Mouse (Mus musculus) mouse embryonic stem cell (cell line): ENCODE measurements around the gene Wdr17.
"Not testable (repeated sequence)": the region's sequence is repeated elsewhere in the genome, so short reads cannot be mapped to it uniquely, and the experiment has no call there.

ENCODE experiments used
- in situ Hi-C, 2 experiments: fragments of 300-500 bp; cut with MboI; formaldehyde crosslinking; loops; 1 replicate in 1 of 2; 3 replicates in 1 of 2; pipeline ENCODE4 v1.14.3; 2019 to 2020; ENCODE audit warnings: low sequenced_read_pairs in 2 of 2, low pct_unique_long_range_greater_than_20kb in 1 of 2, mixed read lengths in 1 of 2; ENCODE audit not compliant: unreplicated experiment in 1 of 2

The Wdr17 gene

DNA sequence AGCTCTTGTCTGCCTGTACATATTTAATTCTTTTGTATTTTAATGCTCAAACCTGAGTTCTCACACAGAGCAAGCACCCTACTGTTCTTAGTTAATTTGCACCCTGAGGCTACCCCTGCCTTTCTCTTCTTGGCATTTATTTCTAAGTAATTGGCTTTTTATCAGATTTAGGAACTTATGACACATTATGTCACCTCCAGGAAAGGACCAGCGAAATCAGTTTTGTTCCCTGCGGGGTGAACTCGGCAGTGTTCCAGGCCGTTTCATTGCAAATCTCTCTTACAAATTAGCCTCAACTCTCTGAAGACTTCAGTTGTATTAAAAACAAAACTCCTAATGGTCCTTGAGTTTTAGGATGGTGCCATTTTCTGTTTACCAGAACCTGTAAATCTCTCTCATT is 248.3 kb downstream of the Wdr17 start:
- in situ Hi-C loops: no loop called here

DNA sequence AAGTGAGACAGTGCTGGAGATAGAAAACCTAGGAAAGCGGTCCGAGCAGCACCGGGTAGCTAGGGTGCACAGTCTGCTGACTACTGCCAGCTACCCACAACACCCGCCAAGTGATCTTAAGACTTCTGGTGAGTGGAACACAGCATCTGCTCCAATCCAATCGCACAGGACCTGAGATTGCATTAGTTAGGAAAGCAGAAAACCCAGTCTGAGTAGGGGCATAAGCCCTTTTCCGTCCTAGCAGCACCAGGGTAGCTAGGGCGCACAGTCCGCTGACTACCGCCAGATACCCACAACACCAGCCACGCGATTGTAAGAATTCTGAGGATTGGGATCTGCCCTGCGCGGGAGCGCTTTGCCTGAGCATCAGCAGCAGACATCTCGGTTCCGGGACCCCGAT is 270.3 kb downstream of the Wdr17 start:
- in situ Hi-C loops: not testable (repeated sequence)

DNA sequence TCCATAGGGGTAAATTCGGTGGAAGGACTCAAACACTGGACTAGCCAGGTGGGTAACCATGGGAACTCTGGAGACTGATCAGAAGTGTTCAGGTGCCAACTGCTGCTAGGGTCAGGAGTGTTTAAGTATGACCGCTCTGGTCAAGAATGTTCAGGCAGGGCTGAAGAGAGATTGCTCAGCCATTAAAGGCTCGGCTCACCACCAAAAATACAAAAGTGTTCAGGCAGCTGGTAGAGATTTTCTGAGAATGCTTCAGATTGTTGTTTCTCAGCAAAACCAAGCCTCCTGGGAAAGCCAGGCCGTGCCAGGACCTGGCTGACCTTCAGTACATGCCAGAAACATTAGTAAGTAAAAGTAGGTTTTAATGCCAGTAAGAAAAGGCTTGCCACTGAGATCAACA is 276.7 kb downstream of the Wdr17 start:
- in situ Hi-C loops: no loop called here

DNA sequence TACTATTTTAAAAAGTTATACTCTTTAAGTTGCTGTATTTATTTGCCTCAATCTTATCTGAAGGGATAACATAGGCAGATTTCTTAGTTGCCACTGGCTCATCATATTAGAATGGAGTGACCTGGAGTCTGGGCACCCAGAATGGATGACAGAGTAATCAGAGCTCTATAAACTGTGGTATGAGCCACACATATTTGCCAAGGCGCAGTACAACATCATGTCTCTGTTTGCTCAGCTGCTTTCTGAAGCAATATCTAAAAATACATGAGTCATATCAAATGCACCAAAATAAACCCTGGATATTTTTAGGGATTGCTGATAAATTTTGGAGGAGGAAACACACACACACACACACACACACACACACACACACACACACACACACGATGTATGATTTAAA is 277.6 kb downstream of the Wdr17 start:
- in situ Hi-C loops: no loop called here

DNA sequence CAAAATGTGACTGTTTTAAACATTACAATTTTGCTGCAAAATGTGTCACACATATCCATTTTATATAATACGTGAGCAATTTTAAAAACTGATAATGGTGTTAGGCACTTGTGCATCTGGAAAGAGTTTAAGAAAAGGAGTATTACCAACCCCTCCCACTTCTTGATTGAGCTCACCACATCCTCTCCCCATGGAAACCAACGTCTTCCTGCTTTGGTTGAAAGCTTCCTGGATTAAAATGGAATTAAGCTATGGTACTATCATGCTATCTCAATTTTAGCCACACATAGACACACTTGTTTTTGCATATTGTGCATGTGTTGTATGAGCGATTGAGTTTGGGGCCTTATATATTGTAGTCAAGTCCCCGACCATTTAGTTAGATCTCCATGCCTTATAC is 283.5 kb downstream of the Wdr17 start:
- in situ Hi-C loops: no loop called here

DNA sequence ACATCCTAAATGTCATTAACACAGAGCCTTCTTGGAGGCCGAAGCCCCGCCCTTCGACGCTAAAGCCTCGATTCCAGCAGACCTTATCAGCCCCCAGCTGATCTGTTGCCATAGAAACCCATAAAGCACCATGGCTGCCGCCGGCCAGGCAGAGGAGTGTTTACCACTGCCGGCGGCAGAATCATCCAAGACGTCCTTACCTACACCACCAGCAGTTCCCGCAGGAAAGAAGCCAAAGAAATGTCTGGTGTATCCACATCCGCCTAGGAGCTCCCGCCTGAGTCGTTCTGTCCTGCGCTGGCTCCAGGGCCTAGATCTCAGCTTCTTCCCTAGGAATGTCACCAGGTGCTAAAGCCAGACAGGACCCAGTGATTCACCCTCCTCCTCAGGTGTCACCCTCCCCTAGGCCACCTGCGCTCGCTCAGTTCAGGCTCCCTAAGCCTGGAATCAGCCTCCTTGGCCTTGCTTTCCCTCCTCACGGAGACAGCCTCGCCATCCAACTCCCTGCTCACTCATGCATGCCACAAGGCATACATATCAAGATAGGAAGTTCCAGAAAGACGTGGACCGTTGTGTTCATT is 286.2 kb downstream of the Wdr17 start, which contains the start of gene Spata4:
Spata4 (plus strand) TSS at position 111 of the 581 bp plus-strand sequence.
- in situ Hi-C loops: no loop called here

DNA sequence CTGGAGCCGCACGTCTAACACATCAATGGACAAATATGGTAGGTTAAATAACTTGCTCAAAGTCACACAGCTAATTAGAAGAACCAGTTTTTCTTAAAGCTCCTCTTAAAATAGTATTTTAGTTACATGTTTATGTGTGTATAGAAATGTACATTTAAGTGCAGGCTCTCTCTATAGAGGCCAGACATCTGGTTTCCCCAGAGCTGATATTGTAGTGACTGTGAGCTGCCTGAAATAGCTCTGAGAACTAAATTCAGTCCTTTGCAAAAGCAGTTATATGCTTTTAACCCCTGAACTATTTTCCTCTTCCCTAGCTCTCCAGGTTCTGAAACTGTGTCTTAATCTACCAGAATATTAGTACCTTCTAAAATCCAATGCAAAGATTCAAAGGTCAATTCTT is 289.6 kb downstream of the Wdr17 start:
- in situ Hi-C loops: no loop called here

DNA sequence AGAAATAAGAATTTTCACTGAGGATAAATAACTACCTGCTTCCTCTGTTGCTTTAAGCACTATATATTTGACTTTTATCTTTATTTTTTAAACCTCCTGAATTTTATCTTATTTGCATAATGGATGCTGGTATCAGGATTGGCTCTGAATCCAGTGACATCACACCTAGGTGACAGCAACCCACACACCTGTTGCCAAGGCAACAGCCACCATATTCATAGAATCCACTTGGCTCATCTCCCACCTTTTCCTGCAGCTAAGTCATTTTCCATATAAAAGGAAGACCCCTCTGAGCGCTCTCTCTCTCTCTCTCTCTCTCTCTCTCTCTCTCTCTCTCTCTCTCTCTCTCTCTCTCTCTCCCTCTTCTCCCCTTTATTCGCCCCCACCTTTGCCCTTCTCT is 290.0 kb downstream of the Wdr17 start:
- in situ Hi-C loops: no loop called here

DNA sequence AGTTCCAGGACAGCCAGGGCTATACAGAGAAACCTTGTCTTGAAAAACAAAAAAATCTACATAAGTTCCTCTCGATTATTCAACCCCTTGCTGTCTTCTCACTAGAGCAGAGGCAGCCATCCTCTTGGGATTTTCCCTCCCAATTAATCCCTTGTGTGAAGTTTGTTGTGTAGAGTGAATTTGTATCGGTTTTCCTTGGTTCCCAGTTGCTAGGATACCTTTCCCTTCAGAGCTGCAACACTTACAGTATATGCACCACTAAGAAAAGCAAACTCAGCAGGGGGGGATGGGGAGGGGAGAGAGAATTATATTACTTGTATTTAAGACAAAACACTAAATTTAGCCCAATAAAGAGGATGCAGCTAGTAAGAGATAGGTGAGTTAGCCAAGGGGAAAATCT is 290.9 kb downstream of the Wdr17 start:
- in situ Hi-C loops: no loop called here

DNA sequence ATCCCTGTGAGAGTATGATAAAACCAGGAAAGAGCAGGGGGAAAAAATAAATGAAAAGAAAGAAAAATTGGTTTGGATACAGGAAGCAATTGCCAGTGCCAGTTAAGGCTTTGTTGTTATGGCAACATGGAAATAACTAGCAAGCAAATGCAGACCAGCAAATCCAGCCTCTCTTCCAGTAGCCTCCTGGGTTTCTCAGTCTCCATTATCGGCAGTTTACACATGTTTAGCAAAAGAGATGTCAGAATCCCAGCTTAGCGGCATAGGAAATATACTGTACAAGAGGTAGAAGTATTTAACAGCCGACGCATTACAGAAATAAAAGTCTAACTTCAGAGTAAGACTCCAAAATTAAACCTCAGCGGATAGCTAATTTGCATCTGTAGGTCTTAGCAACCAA is 292.4 kb downstream of the Wdr17 start:
- in situ Hi-C loops: no loop called here

DNA sequence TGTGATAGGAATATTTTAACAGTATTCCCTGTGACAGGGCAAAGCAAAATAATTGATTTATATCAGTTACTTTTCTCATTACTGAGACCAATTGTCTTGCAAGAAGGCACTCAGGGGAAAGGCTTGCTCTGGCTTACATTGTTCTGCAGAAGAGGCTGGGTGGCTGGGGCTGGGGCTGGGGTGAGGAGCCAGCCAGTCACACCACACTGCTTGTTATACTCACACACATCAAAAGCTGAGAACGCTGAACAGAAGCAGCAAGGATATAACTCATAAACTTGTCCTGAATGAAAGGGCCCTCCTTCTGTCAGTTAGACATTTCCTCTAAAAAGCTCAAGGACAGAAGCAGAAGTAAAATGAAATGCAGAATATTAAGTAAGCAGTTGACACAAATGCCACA is 304.1 kb downstream of the Wdr17 start:
- in situ Hi-C loops: no loop called here

DNA sequence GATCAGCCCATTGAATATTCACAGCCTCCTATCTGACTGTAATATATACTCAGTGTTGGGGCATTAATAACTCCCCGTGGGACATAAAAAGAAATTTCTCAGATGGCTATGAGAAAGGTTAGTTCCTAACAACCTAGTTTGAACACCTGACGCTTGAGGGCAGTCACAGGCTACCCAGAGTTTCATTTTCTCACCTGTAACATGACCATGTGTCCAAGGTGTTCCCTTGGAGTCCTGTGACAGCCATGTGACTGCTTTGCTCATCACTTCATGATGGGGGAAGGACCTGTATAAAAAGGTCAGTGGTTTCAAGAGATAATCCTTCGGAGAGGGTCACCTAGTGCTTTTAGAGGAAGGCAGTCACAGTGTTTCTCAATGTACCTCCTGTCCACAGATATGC is 305.5 kb downstream of the Wdr17 start:
- in situ Hi-C loops: no loop called here
